Mouse (Mus musculus): ENCODE data around the gene Foxo3.

Gene Foxo3

DNA sequence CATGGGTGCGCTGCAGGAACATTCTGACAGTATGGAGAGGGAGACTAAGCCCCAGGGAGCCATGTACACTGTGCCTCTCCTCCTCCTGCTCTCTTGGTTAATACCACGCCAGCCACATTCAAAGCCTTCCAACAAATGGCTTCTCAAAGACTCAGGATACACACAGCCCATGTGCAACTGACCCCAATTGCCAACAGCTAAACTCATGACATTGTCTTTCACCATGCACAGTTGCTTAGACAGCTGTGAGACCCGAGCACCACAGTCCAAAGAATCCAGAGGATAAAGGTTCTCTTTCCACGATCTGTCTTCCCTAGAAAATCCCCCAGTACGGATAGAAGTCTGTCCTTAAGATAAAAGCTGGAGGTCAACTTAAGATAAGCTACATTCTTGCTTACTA lies 27.9 kb downstream of the Foxo3 start:
- no peak for DNase-seq

DNA sequence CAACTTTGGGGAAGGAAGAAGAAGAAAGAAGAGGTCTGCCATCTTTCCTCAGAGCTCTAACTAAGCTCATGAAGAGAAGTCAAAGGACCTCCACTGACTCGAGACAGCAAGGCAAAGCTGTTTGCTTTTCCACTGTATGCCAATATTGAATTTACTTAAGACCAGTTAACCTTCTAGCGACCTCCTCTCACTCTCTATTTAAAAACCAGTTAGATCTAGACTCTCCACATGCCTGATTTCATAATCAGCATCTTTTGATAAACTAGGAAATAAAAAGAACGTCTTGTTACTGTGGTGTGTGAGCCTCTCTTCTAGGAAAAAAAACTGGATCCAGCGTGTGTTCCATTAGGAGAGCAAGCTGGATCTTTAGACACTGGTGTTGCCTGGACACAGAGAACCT lies 28.4 kb downstream of the Foxo3 start:
- no peak for DNase-seq

DNA sequence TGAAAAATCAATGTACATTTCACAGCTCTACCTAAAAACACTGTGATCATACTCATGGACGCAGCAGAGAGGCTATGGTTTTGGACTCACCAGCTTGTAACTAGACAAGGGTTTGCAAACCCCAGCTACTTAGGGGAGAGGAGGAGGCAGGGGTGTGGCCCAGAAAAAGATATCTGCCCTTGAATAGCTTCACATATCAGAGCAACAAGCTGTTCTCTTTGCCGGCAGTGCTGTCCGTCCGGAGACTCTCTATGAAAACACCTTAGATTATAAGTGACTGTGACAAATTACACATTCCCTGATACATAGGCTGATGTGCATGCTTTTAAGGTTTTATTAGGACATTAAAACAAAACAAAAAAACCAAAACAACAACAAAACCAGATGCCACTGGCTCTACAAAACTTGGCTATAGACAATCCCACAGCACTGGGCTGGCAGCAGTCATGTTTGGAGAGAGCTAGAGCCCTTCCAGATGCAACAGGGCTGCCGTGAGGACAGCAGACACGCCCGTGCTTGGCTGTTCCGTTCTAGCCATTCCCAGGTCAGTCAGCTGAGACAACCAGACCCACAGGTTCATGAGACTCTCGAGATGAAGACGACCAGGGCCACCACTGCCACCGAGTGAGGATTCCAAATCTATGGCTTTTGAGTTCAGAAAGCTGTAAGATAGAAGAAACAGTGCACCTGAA lies 29.3 kb downstream of the Foxo3 start:
- DNase-seq: peak; percentile 79

DNA sequence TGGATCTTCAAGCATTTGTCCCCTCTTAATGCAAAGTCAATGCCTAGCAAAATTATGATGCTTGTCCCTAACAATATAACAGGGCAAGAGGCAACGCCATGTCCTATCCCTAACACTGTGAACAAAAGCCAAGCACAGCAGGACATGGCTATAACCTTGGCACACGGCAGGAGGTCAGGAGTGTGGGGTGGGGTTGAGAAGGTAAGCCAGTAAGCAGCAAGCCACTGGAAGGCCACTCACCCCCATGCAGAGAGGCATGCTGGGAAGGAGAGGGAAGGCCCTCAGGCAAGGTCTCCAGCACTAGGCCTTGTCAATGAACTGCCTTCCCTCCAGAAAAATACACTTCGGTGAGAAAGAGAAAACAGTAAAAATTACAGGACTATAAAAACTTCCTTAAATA lies 30.1 kb downstream of the Foxo3 start:
- no peak for DNase-seq

DNA sequence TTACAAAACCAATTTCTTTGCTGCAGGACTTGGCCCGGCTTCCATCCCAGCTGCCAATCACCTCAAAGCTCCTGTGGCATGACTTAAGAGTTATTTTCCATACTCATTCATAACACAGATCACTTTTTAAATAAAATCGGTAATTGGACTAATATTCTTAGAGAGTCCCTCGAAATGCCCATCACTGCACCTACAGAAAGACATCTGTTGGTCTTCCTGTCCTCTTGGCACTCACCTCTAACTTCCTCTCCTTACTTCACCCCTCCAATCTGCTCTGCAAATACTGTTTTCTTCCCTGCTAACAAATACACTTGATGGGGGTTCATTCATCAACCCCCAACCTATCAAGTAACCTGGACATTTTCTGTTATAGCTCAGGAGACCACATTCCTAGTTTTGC lies 30.9 kb downstream of the Foxo3 start:
- no peak for DNase-seq

DNA sequence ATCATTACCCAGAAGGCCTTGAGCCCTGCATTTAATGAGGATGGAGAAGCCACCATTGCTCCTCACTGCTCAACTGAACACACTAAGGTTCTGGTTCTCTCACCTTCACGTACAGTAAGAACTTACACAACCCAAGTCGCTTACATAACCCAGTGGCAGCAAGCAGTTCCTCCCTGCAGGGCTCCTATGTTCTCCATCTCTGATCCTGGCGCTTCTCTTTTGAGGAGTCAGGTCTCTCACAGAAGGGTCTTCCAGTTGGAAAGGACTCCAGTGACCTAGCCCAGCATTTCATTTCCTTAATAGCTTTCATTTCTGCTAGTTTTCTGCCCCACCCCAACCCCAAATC lies 31.3 kb downstream of the Foxo3 start:
- DNase-seq: no peak

DNA sequence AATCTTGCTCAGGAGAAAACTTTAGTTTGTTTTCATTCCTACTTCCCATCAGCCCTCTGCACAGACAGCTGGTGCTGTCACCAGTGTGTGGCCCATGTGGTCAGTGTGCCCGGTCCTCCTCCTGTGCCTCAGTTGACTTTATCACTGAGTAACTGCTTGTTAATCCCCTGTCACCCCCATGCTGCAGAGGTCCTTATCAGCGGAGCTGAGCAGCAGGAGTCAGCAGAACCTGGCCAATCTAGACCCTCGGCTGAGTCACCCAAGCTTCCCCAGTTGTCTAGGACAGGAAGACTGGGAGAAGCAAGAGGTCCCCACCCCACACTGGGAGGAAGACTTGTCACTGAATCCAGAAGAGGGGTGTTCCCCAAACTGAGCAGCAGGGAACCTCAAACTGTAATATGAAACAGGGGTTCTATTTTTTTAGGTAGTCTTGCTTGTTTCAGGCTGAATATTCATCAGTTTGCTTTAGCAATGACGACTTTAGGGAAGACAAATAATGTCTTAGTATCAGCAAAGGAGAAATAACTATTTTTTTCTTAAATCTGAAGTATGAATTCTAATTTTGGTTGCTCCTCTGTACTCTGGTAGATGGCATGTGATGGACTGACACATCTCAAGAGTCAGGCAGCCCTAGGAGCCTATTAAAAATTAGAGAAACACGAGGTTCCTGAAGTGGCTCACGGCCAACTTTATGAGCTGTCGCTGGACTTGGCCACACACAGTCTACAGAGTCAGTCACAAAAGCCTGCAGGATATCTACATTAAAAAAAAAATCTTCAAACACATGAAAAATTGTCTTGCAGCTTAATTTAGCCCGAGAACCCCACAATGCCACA lies 31.9 kb downstream of the Foxo3 start:
- DNase-seq: peak; percentile 92

DNA sequence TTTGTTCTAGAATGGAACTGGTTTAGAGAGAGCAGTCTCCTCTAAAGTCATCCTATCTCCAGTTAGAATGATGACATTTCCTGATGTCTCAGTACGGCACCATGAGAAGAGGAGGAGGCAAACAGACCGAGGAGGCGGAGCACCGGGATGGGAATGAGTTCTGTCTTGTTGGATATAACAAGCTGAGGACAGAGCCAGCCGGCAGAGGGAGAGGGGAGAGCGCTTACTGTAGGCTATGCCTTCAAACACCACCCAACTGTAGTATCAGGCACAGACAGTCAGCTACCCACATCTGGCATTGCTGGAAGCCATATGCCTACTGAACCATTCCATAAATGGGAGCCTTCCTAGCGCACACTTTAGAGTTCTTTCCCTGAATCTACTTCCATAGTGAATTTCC lies 32.6 kb downstream of the Foxo3 start:
- peak; percentile 53 for DNase-seq

DNA sequence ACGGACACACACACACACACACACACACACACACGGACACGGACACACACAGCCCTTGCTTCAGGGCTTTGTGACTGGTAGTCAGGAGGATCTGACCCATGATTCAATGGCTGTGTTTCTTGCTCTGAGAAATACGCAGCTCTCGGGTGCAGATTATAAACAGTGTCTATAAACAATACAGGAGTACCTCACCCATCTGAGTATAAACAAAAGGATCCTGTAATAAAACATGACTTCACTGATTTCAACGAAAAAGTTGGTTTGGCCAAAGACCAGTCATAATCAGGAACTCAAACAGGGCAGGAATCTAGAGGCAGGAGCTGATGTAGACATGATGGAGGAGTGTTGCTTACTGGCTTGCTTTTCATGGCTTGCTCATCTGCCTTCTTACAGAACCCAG lies 34.1 kb downstream of the Foxo3 start:
- no peak for DNase-seq

DNA sequence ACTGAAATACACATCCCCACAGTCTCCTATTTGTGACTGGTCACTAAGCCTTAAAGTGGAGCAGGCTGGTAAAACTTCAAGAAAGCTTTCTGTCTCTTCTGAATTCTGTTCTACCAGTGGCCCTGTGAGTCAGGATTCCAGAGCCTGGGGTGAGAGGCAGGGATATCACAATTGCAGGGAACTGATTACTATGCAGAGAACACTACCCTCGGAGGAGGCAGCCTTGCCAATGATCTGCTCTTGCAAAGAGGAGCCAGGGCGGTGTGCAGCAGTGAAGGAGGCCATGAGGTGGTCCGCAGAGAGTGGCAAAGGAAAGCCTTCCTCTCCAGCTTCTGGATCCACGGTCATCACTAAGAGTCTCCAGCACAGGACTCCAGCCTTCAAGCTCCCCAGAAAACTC lies 34.8 kb downstream of the Foxo3 start:
- DNase-seq: no peak

DNA sequence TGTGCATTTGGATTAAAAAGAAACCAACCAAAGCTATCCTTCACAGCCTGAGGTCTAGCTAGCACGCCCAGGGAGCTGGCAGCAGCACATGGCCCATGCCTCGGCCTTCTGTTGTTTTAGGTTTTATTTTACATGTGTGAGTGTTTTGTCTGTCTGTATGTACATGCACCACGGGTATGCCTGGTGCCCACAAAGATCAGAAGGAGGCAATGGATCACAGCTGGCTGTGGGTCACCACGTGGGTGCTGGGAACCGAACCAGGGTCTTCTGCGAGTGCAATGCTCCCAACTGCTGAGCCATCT lies 36.8 kb downstream of the Foxo3 start:
- no peak for DNase-seq

DNA sequence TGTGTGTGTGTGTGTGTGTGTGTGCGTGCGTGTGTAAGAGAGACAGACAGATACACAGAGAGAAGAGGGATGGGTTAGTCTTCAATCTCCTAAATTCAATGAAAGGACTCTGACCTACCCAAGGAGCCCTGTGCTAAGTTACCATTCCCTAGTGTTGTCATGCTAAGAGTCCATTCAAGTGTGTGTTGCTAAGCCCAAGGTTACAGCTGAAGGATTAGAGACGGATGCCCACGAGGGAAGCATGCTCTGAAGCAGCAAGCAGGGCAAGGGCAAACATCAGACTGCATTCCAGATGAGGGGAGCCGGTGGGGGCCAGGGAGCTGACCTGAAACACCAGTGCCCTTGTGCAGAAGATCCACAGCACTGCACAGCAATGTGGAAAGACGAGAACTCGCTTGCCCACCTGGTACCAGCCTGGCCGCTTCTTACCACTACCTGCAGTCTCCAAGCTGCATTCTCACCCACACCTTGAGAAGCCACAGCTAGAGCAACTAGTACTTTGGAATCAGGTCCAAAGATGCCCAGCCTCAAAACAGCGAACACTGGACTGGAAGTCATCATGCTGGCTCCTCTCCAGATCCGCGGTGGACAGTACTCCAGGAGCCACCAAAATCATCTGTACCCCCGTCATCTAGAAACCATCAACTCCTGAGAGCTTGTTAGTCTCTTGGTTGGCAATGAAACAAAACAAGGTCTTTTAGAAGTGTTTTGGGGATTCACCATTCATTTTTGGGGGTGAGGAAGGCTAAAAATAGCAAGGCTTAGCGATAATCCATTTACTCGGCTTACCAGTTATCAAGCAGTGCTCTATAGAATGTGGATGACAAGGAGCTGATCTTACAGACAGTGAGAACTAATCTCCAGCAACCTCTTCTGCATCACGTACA lies 37.4 kb downstream of the Foxo3 start:
- DNase-seq: no peak

DNA sequence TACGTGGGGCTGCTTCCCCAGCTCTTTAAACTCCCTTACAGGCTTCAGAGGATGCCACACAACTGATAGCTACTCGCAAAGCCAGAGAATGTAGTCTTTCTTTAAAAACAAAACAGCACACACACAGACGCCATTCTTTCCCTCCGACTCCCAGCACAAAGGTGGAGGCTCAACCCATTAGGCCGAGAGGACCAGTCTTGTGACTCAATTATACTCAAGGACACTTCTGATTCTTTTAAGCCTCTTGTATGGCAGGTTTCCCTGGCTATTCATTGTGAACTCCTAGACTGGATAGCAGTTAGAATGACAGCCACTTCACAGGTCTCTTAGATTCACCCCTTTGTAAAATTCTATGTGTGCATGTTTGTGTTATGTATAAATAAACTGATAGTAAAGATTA lies 38.3 kb downstream of the Foxo3 start:
- DNase-seq: no peak

DNA sequence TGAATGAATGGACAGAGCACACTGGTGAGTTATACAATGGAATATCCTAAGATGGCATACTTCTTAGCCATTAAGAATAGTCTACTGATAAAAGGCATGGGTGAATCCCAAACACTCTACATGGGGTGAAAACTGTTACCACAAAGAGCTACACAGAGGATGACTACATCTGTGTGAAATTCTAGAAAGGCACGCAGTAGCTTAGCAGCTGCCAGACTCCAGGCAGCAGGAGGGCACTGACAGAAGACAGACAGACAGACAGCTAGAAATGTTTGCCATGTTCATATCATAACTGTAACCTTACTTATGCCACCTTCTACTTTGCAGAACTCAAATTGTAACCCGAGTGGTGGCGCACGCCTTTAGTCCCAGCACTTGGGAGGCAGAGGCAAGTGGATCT lies 39.0 kb downstream of the Foxo3 start:
- DNase-seq: no peak

DNA sequence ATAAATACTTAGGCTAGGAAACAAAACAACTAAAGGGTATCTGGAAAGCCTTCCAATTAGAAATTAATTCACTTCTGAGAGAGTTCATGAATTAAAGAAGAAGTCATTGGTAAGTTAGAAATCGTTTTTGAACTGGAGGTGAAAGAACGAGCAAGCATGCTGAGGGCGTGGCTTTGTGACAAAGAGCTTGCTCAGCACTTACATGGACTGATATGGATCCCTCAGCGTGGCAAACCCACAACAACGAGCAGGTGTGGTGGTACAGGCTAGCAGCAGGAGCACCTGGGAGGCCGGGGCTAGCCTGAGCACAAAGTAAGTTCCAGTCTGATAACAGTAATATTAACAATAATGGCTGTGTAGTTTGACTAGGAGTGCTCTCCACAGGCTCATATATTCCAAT lies 41.2 kb downstream of the Foxo3 start:
- no peak for DNase-seq

DNA sequence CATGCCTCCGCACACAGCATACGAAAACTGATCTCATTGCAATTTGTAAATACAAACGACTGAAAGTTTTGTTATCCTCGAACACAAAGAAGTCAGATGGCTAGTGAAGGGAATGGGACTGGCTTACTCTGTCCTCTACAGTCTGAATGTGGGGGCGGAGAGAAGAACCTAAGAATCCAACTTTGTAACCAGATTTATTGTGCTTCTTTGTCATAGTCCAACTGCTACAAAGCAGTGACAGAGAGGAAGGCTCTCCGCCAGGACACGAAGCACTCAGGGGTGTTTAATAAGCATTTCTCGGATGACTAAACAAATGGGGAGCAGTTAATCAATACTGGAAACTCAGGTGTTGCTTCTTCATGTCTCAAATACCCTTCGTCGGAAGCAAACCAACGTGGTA lies 43.6 kb downstream of the Foxo3 start:
- no peak for DNase-seq

DNA sequence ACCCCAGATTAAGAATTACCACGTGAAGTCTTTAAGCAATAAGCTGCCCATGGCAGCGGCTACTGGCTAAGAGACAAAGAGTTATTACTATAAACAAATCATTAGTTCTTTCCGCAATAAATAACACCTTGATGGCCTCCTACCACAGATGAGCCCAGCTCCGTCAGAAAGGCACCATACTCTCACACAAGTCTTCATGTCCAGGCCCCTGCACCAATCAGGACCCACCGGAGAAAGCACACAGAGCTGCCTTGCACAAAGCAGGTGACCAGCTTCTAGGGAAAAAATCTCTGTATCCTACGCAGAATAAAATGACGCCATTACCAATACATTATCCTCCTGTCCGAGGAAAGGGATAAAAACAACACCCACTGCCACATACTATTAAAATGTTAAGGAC lies 44.7 kb downstream of the Foxo3 start:
- DNase-seq: no peak

DNA sequence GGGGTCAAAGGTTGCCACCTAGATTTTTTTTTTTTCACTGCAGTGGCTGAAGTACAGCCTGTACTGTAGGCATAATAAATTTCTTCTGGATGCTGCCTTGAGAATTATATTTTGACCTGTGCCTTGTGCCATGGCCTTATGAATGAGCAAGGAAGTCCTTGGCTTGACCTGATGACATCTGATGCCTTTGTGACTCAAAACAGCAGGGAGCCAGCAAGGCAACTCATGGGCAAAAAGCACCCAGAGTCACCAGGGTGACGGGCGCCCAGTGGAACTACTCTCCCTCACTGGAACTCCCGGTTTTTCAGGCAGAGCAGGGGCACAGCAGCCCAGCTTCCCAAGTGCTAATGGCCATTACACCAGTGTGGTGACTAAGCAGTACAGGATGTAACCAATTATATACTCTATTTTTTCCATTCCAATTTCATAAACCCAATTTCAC lies 45.4 kb downstream of the Foxo3 start:
- no peak for DNase-seq

DNA sequence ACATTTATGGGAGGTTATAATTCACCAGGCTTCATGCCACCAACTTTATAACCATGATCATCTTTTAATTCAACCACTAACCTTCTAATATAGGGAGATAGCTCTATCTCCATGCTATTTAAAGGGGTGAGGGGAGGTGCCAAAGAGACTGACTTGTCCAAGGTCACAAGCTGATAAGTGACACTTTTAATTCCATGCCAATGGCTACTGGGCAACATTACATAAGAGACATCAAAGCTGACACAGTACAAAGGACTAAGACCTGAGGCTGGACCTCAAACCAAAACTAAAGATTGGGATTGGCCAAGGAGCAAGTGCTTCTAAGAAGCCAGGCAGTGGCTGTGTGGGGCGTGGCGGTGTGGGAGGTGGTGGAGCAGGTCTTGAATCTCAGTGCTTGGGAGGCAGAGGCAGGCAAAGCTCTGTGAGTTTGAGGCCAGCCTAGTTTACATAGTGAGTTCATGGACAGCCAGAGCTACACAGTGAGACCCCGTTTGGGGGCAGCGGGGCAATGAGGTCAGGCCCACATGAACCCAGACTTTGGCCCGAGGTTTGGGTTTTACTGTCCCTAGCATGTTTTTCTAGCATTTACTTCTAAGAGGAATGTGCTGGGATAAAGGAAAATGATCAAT lies 46.0 kb downstream of the Foxo3 start:
- DNase-seq: peak; percentile 49

DNA sequence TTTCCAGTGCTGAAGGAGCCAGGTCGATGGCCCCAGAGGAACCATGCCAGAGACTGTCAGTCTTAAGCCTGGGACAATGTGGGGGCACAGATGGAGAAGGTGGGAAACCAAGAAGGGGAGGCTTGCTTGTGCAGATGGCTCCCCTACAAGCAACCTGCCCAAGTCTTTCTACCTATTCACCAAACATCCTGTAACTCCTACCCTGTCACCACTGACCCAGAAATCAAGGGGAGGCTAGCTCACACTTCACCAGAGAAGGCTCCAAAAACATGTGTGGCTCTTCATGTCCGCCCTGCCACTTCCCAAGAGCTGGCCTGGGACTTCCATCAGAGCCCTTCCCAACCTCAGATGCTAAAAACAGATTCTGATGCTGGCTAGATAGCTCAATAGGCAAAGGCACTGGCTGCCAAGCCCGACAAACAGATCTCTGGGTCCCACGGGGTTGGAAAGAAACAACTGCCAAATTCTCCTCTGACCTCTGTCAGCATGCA lies 48.8 kb downstream of the Foxo3 start:
- no peak for DNase-seq

DNA sequence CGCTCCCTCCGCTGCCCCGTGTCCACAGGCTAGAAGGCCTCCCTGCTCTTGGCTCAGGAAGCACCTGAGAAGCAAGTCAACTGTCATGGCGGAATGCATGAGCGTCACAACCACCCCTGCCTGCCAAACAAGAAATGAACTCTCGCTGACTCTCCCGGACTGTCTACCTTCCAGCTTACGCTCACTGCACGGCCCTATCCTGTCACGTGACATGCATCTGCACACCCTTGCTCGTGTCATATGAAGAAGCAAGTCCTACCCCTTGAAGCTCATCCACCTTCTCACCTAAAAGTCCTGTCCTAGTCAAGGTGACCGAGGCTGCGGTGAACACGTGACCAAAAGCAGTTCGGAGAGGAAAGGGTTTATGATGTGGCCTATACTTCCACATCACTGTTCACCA lies 50.4 kb downstream of the Foxo3 start:
- no peak for DNase-seq

DNA sequence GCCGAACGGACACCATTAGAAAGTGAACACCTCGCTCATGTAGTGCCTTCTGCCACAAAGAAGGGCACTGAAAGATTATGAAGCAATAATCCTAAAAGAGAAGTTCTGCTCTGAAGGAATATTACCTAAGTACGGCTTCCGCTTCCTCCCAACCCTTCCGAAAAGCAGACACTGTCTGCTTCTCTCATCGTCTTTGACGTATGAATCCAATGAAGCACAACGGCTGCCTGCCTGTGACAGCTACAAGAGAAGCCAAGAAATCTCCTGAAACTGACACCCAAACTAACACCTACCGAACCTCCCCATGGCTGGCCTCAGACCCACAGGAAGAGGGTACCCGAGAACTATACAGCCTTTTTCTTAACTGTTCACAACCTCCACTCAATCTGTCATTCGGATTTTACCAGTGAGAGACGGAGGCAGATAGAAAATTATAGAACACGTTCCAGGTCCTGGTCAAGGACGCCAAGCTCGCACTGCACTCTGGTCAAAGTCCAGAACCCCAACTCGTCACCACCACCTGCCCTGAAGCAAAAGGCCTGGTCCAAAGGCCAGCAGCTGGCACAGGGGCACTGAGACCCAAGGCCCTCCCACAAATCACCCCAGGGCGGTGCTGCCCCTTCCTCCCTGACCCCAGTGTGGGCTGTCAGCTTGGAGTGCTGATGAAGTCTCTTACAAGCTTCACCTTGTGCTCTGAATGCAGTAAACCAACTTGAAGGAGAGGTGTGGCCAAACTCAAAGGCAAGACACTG lies 51.2 kb downstream of the Foxo3 start:
- no peak for DNase-seq

All from liver (tissue).